17 mouse cellular contexts compared by ENCODE assay signal in genomic region chr15:97896861-97897654, GRCm38 (mm10). TPM values are rescaled to one million over a fixed set of nuclear protein-coding genes. Genes with fewer than 3 reads are reported as not detected.
DNase-seq lines count a peak whose midpoint lies in the region; ATAC-seq lines count a peak whose summit lies in the region.
"Had no signal": no experiment of that assay in that cellular context is flagged by ENCODE, and none has a peak within 500 bp of the region (broad histone marks: within the 10 kb centered on the region; RNA-seq: fewer than 3 reads in every experiment).

No protein-coding gene starts in this region.

- H3K36me3 ChIP-seq in forebrain, embryonic 10.5 days (replicated peaks) = no peaks in the 10 kb centered on the region
- H3K36me3 ChIP-seq in forebrain, embryonic 16.5 days (ENCODE audit: control insufficient read depth, insufficient read depth) = no peaks in the 10 kb centered on the region
- no peaks in the 10 kb centered on the region for H3K36me3 ChIP-seq in midbrain, embryonic 11.5 days (ENCODE audit: control insufficient read depth, insufficient read depth, low read length)
- no peaks in the 10 kb centered on the region for H3K36me3 ChIP-seq in midbrain, embryonic 15.5 days (replicated peaks)
- H3K36me3 ChIP-seq: embryonic facial prominence, embryonic 15.5 days; forebrain, embryonic 15.5 days; hindbrain, embryonic 15.5 days; neural tube, embryonic 13.5 days had no signal

- no peaks in the 10 kb centered on the region for H3K27me3 ChIP-seq in forebrain, embryonic 10.5 days (ENCODE audit: poor library complexity, severe bottlenecking)
- no peaks in the 10 kb centered on the region for H3K27me3 ChIP-seq in forebrain, embryonic 16.5 days (replicated peaks; ENCODE audit: control insufficient read depth, insufficient read depth, low read length)
- H3K27me3 ChIP-seq in midbrain, embryonic 11.5 days (ENCODE audit: control insufficient read depth, insufficient read depth, low read length) = no peaks in the 10 kb centered on the region
- no peaks in the 10 kb centered on the region for H3K27me3 ChIP-seq in midbrain, embryonic 15.5 days (replicated peaks)
- H3K27me3 ChIP-seq: embryonic facial prominence, embryonic 15.5 days; forebrain, embryonic 15.5 days; hindbrain, embryonic 15.5 days; neural tube, embryonic 13.5 days had no signal

- ATAC-seq in forebrain, embryonic 16.5 days = no peak
- ATAC-seq in midbrain, embryonic 11.5 days (ENCODE audit: low FRiP score) = no peak
- ATAC-seq in midbrain, embryonic 15.5 days (replicated peaks) = no peak
- ATAC-seq: forebrain, embryonic 15.5 days had no signal

- H3K27ac ChIP-seq in forebrain, embryonic 10.5 days = peak overlapping the region; percentile 40
- H3K27ac ChIP-seq in forebrain, embryonic 16.5 days (ENCODE audit: low read length) = no peak overlapping the region
- no peak overlapping the region for H3K27ac ChIP-seq in midbrain, embryonic 11.5 days (ENCODE audit: low read depth, low read length)
- no peak overlapping the region for H3K27ac ChIP-seq in midbrain, embryonic 15.5 days
- H3K27ac ChIP-seq: embryonic facial prominence, embryonic 15.5 days; forebrain, embryonic 15.5 days; hindbrain, embryonic 15.5 days; layer of hippocampus, adult 2 months; neural tube, embryonic 13.5 days had no signal

- WGBS in forebrain, embryonic 10.5 days = 88% methylated on average over 16 of the region's 16 CpGs
- 75% methylated on average over 16 of the region's 16 CpGs for WGBS in forebrain, embryonic 16.5 days
- WGBS in midbrain, embryonic 11.5 days = 85% methylated on average over 16 of the region's 16 CpGs
- 83% methylated on average over 16 of the region's 16 CpGs for WGBS in midbrain, embryonic 15.5 days

- H3K4me2 ChIP-seq in forebrain, embryonic 16.5 days (ENCODE audit: low read length) = no peak overlapping the region
- no peak overlapping the region for H3K4me2 ChIP-seq in midbrain, embryonic 11.5 days
- no peak overlapping the region for H3K4me2 ChIP-seq in midbrain, embryonic 15.5 days
- H3K4me2 ChIP-seq: embryonic facial prominence, embryonic 15.5 days; forebrain, embryonic 15.5 days; hindbrain, embryonic 15.5 days; lung, embryonic 14.5 days; neural tube, embryonic 13.5 days had no signal

- no peak overlapping the region for H3K4me3 ChIP-seq in forebrain, embryonic 10.5 days
- no peak overlapping the region for H3K4me3 ChIP-seq in forebrain, embryonic 16.5 days (replicated peaks; ENCODE audit: low read length)
- H3K4me3 ChIP-seq in midbrain, embryonic 11.5 days (ENCODE audit: low read depth, low read length) = no peak overlapping the region
- no peak overlapping the region for H3K4me3 ChIP-seq in midbrain, embryonic 15.5 days
- H3K4me3 ChIP-seq: embryonic facial prominence, embryonic 15.5 days; forebrain, embryonic 15.5 days; hindbrain, embryonic 15.5 days; layer of hippocampus, adult 2 months; neural tube, embryonic 13.5 days had no signal

- no peak for DNase-seq in forebrain, embryonic 10.5 days (ENCODE audit: extremely low spot score, low spot score)
- peak; percentile 67 for DNase-seq in midbrain, embryonic 11.5 days (ENCODE audit: low spot score, missing footprints)
- peak; percentile 66 for DNase-seq in kidney, postnatal 10 days
- no peak for DNase-seq in thymus, postnatal 0 days (ENCODE audit: low spot score)
- DNase-seq in c-Kit-positive CD71-positive TER-119-positive erythroid progenitor cells, embryonic 14.5 days (ENCODE audit: low spot score) = no peak
- DNase-seq: cerebellum, adult 11-12 months; gastrocnemius, postnatal 10 days; heart, postnatal 14 days; lung, embryonic 14.5 days; thymus, adult 2 months had no signal

- no peaks in the 10 kb centered on the region for H3K9me3 ChIP-seq in forebrain, embryonic 10.5 days
- no peaks in the 10 kb centered on the region for H3K9me3 ChIP-seq in forebrain, embryonic 16.5 days (ENCODE audit: control insufficient read depth, low read length)
- H3K9me3 ChIP-seq in midbrain, embryonic 11.5 days (ENCODE audit: control insufficient read depth, low read length) = no peaks in the 10 kb centered on the region
- no peaks in the 10 kb centered on the region for H3K9me3 ChIP-seq in midbrain, embryonic 15.5 days
- H3K9me3 ChIP-seq: embryonic facial prominence, embryonic 15.5 days; forebrain, embryonic 15.5 days; hindbrain, embryonic 15.5 days; neural tube, embryonic 13.5 days had no signal

- H3K4me1 ChIP-seq in forebrain, embryonic 10.5 days = peaks cover 10% of the 10 kb centered on the region; the same call in 1 of the 2 replicates
- no peaks in the 10 kb centered on the region for H3K4me1 ChIP-seq in forebrain, embryonic 16.5 days (replicated peaks; ENCODE audit: control insufficient read depth, insufficient read depth, low read length)
- H3K4me1 ChIP-seq in midbrain, embryonic 11.5 days (ENCODE audit: control insufficient read depth, insufficient read depth, low read length) = no peaks in the 10 kb centered on the region
- no peaks in the 10 kb centered on the region for H3K4me1 ChIP-seq in midbrain, embryonic 15.5 days
- H3K4me1 ChIP-seq: hindbrain, embryonic 15.5 days had no signal

- H3K9ac ChIP-seq in forebrain, embryonic 16.5 days (replicated peaks; ENCODE audit: low read depth, low read length) = no peak overlapping the region
- no peak overlapping the region for H3K9ac ChIP-seq in midbrain, embryonic 11.5 days (ENCODE audit: low read length)
- H3K9ac ChIP-seq in midbrain, embryonic 15.5 days = no peak overlapping the region
- H3K9ac ChIP-seq: embryonic facial prominence, embryonic 15.5 days; forebrain, embryonic 15.5 days; hindbrain, embryonic 15.5 days; lung, embryonic 14.5 days; neural tube, embryonic 13.5 days had no signal

RNA-seq across cellular contexts. Expression of gene Vdr, which starts 13.4 kb away (rescaled TPM):
- polyA plus RNA-seq in forebrain, embryonic 10.5 days (2016; fragmentation: Nextera tagmentation; extraction: Ambion mirVana) = 0.49 and 0.67 TPM in 2 replicates
- polyA plus RNA-seq in forebrain, embryonic 16.5 days (2015; fragmentation: Nextera tagmentation; extraction: Ambion mirVana) = 0.20 TPM in 1 of 2 replicates, not detected in the other
- polyA plus RNA-seq in midbrain, embryonic 11.5 days (2014; fragmentation: Nextera tagmentation; extraction: Ambion mirVana) = 0.10 and 0.38 TPM in 2 replicates
- polyA plus RNA-seq in midbrain, embryonic 15.5 days (2015; fragmentation: Nextera tagmentation; extraction: Ambion mirVana) = 0.08 and 0.10 TPM in 2 replicates
- 2.2 and 2.5 TPM in 2 replicates for polyA plus RNA-seq in thymus, postnatal 0 days (2015; fragmentation: Nextera tagmentation; extraction: Ambion mirVana)

RNA-seq across cellular contexts. Expression of gene Hdac7, which starts 52.8 kb away (rescaled TPM):
- 21.6 and 25.3 TPM in 2 replicates for polyA plus RNA-seq in forebrain, embryonic 10.5 days (2016; fragmentation: Nextera tagmentation; extraction: Ambion mirVana)
- 21.7 and 31.1 TPM in 2 replicates for polyA plus RNA-seq in forebrain, embryonic 16.5 days (2015; fragmentation: Nextera tagmentation; extraction: Ambion mirVana)
- polyA plus RNA-seq in midbrain, embryonic 11.5 days (2014; fragmentation: Nextera tagmentation; extraction: Ambion mirVana) = 14.6 and 16.7 TPM in 2 replicates
- 31.8 and 34.5 TPM in 2 replicates for polyA plus RNA-seq in midbrain, embryonic 15.5 days (2015; fragmentation: Nextera tagmentation; extraction: Ambion mirVana)
- 111 and 122 TPM in 2 replicates for polyA plus RNA-seq in thymus, postnatal 0 days (2015; fragmentation: Nextera tagmentation; extraction: Ambion mirVana)

Comparison
In these comparisons a context has a peak if more than half of its experiments do, and no peak if none do; other contexts are left out.
1. DNase-seq: peak in midbrain, embryonic 11.5 days (single experiment) and kidney, postnatal 10 days (single experiment); none in forebrain, embryonic 10.5 days (single experiment), thymus, postnatal 0 days (single experiment) and c-Kit-positive CD71-positive TER-119-positive erythroid progenitor cells, embryonic 14.5 days (single experiment).